Comparison of ENCODE assay signal across 8 mouse cellular contexts in genomic region chr2:174532671-174533363, GRCm38 (mm10). TPM values are rescaled to one million over a fixed set of nuclear protein-coding genes. Genes with fewer than 3 reads are reported as not detected.
DNase-seq lines count a peak whose midpoint lies in the region; ATAC-seq lines count a peak whose summit lies in the region.

No protein-coding gene starts in this region.

- no peaks in the 10 kb centered on the region for H3K36me3 ChIP-seq in hindbrain, embryonic 16.5 days (ENCODE audit: control insufficient read depth, insufficient read depth, low read length)
- no peaks in the 10 kb centered on the region for H3K36me3 ChIP-seq in midbrain, embryonic 14.5 days (ENCODE audit: control insufficient read depth, insufficient read depth, low read length)

- H3K9me3 ChIP-seq in hindbrain, embryonic 16.5 days (ENCODE audit: control insufficient read depth, low read length) = no peaks in the 10 kb centered on the region
- H3K9me3 ChIP-seq in midbrain, embryonic 14.5 days (ENCODE audit: control insufficient read depth, low read length) = no peaks in the 10 kb centered on the region

- peak; percentile 18 for DNase-seq in adrenal gland, adult 2 months
- DNase-seq in adrenal gland, adult 18-20 months (ENCODE audit: low spot score in 2 of 2) = no peak
- DNase-seq in 3T3-L1 (ENCODE audit: low read depth, low spot score) = peak; percentile 12
- DNase-seq in cerebellum, adult 9-10 months = peak; percentile 7
- DNase-seq in left cerebral cortex, postnatal 14 days (ENCODE audit: low spot score in 2 of 2) = peak; percentile 52
- DNase-seq in midbrain, embryonic 14.5 days = peak; percentile 71
- no peak for DNase-seq in Muller cell, postnatal 12 days (ENCODE audit: inconsistent ontology term)

- H3K4me1 ChIP-seq in hindbrain, embryonic 16.5 days (ENCODE audit: control insufficient read depth, insufficient read depth, low read depth, low read length) = no peaks in the 10 kb centered on the region
- H3K4me1 ChIP-seq in midbrain, embryonic 14.5 days (ENCODE audit: control insufficient read depth, insufficient read depth, low read length) = no peaks in the 10 kb centered on the region

- H3K27ac ChIP-seq in hindbrain, embryonic 16.5 days (ENCODE audit: low read depth, low read length) = 0 out of 2 replicates have a peak overlapping the region, but pooled peaks have one; percentile 25
- no peak overlapping the region for H3K27ac ChIP-seq in midbrain, embryonic 14.5 days (replicated peaks; ENCODE audit: low read depth, low read length)

- H3K9ac ChIP-seq in hindbrain, embryonic 16.5 days (ENCODE audit: low read depth, low read length) = no peak overlapping the region
- H3K9ac ChIP-seq in midbrain, embryonic 14.5 days (replicated peaks; ENCODE audit: low read length) = no peak overlapping the region

- ATAC-seq in hindbrain, embryonic 16.5 days = peak; percentile 97
- ATAC-seq in midbrain, embryonic 14.5 days (ENCODE audit: low FRiP score, low TSS enrichment) = peak; percentile 40; the same call in 1 of the 2 replicates

- no peaks in the 10 kb centered on the region for H3K27me3 ChIP-seq in hindbrain, embryonic 16.5 days (replicated peaks; ENCODE audit: control insufficient read depth, insufficient read depth, low read length)
- no peaks in the 10 kb centered on the region for H3K27me3 ChIP-seq in midbrain, embryonic 14.5 days (ENCODE audit: control insufficient read depth, insufficient read depth, low read length)

- H3K4me3 ChIP-seq in hindbrain, embryonic 16.5 days (ENCODE audit: low read length) = no peak overlapping the region
- H3K4me3 ChIP-seq in midbrain, embryonic 14.5 days (replicated peaks; ENCODE audit: low read depth, low read length) = no peak overlapping the region

- H3K4me2 ChIP-seq in hindbrain, embryonic 16.5 days (ENCODE audit: low read length) = no peak overlapping the region
- H3K4me2 ChIP-seq in midbrain, embryonic 14.5 days (ENCODE audit: low read length) = no peak overlapping the region

- intact Hi-C loops in left cerebral cortex, postnatal 14 days (cut with DNase I) = loop anchor here (5.0 kb wide), 1 partner anchor 221 kb away; no protein-coding TSS in a partner anchor

- 50% methylated on average over 12 of the region's 12 CpGs for WGBS in hindbrain, embryonic 16.5 days
- WGBS in midbrain, embryonic 14.5 days = 57% methylated on average over 12 of the region's 12 CpGs

RNA-seq across cellular contexts. Expression of gene Prelid3b, which starts 59.9 kb away (rescaled TPM):
- total RNA-seq in adrenal gland, adult 2 months (2021) = 100 to 1,000 TPM; 120 to 137 TPM
- 33.9 and 39.0 TPM in 2 replicates for polyA plus RNA-seq in adrenal gland, adult 2 months (2012; rRNA removed)
- total RNA-seq in adrenal gland, adult 18-20 months (2021) = 100 to 1,000 TPM; 118 to 119 TPM
- polyA plus RNA-seq in hindbrain, embryonic 16.5 days (2015; fragmentation: Nextera tagmentation; extraction: Ambion mirVana) = 109 and 114 TPM in 2 replicates
- total RNA-seq in left cerebral cortex, postnatal 14 days (2021) = 10 to 100 TPM; 43.5 to 47.0 TPM
- polyA plus RNA-seq in midbrain, embryonic 14.5 days (2014; fragmentation: Nextera tagmentation; extraction: Ambion mirVana) = 98.4 and 110 TPM in 2 replicates

Comparison
In these comparisons a context has a peak if more than half of its experiments do, and no peak if none do; other contexts are left out.
1. DNase-seq: peak in adrenal gland, adult 2 months (single experiment), 3T3-L1 (single experiment), cerebellum, adult 9-10 months (single experiment), left cerebral cortex, postnatal 14 days (2 of 2) and midbrain, embryonic 14.5 days (single experiment); none in adrenal gland, adult 18-20 months (0 of 2) and Muller cell, postnatal 12 days (single experiment).